Mouse (Mus musculus): ENCODE measurements at regions not wholly inside any gene's neighbourhood (a gene's known extent, or its start where the extent isn't known, plus 50 kb on each side); places are given as distances from the start of the nearest gene placed in this dataset.

DNA sequence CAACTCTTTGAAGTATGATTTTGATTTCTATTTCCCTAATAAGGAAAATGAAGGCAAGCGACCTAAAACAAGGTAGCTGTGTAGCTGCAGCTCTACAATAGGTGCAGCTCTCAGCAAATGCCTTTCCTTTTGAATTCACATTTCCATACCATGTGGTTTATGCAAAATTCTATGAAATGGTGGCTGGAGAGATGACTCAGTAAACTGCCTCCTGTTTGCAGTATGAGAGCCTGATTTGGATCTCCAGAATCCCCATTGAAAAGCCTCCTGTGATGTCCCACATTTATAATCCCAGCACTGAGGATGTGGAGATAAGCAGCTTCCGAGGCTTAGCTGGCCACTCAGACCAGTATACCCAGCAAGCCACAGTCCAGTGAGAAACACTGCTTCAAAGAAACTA is 59.6 kb downstream of the Npy1r start:
- no peaks in the 10 kb centered on the region for H3K9me3 ChIP-seq (ENCODE audit: control insufficient read depth, low read length)
- H3K27me3 ChIP-seq (ENCODE audit: control insufficient read depth, insufficient read depth, low read length): no peaks in the 10 kb centered on the region
- no peak overlapping the region for H3K4me3 ChIP-seq (ENCODE audit: low read depth, low read length)
- DNase-seq (ENCODE audit: low spot score) (no peak), ATAC-seq (ENCODE audit: low FRiP score) (no peak)
- no peaks in the 10 kb centered on the region for H3K36me3 ChIP-seq (ENCODE audit: control insufficient read depth, insufficient read depth, low read length)
- no peak overlapping the region for H3K4me2 ChIP-seq (replicated peaks; ENCODE audit: low read depth, low read length)
- H3K4me1 ChIP-seq (replicated peaks; ENCODE audit: control insufficient read depth, insufficient read depth, low read length): no peaks in the 10 kb centered on the region
- 86% methylated on average over 2 of the region's 2 CpGs for WGBS
- no peak overlapping the region for H3K9ac ChIP-seq (ENCODE audit: low read depth, low read length)
- H3K27ac ChIP-seq (ENCODE audit: low read depth, low read length): no peak overlapping the region

DNA sequence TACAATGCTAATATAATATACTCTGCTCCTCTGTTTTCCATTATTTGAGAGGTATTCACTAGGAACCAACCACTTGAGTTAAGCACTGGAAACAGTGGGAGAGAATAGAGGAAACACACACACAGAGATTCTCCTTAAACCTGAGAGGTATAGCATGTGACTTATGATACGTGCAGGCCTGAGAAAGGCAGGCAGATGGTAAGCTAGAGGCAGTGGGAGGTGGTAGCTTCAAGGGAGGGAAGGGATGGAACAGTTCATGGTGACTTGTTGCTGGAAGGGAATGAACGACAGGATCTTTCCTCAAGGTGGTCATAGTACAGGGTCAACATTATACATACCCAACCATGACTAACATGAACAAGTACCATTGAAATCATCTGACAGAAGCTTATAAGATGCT is 60.8 kb downstream of the Npy1r start:
- H3K4me2 ChIP-seq (replicated peaks; ENCODE audit: low read depth, low read length): no peak overlapping the region
- no peak for ATAC-seq (ENCODE audit: low FRiP score)
- no peak for DNase-seq (ENCODE audit: low spot score)
- no peak overlapping the region for H3K27ac ChIP-seq (ENCODE audit: low read depth, low read length)
- no peaks in the 10 kb centered on the region for H3K4me1 ChIP-seq (replicated peaks; ENCODE audit: control insufficient read depth, insufficient read depth, low read length)
- H3K27me3 ChIP-seq (ENCODE audit: control insufficient read depth, insufficient read depth, low read length): no peaks in the 10 kb centered on the region
- no peaks in the 10 kb centered on the region for H3K9me3 ChIP-seq (ENCODE audit: control insufficient read depth, low read length)
- H3K4me3 ChIP-seq (ENCODE audit: low read depth, low read length): no peak overlapping the region
- 83% methylated on average over 2 of the region's 2 CpGs for WGBS
- no peaks in the 10 kb centered on the region for H3K36me3 ChIP-seq (ENCODE audit: control insufficient read depth, insufficient read depth, low read length)
- no peak overlapping the region for H3K9ac ChIP-seq (ENCODE audit: low read depth, low read length)

DNA sequence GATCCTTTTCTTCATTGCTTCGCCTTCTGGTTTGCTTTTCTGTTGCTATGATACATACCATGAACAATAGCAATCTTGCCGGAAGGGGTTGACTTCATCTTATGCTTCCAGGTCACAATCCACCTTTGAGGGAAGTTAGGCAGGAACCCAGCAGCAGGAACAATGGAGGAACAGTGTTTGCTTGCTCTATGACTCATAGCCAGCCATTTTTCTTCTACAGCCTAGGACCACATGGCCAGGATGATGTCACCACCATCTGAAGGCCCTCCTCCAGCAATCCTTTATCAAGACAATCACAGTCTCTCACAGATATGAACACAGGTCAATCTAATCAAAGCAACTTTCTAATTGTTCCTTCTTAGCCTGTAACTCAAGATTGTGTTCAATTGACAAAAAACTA is 61.5 kb downstream of the Npy1r start:
- 82% methylated on average over 2 of the region's 2 CpGs for WGBS

DNA sequence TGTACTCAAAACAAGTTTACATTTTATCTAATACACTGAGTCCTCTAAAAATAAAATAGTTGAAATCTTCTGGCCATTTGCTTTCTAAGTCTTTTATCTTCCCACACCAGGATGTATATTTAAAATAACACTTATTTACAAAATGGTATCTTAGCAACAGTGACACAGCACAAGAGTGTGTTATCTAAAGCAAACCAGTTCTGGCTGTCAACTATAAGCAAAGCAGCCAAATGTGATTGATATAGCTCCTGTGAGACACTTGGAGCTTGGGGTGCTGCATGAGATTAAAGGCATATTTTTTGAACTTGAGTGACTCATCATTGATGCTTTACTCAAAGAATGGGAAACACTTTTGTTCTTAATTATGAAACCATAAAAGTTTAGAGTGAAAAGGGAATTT is 62.7 kb downstream of the Npy1r start:
- no peak overlapping the region for H3K4me2 ChIP-seq (replicated peaks; ENCODE audit: low read depth, low read length)
- no peak for DNase-seq (ENCODE audit: low spot score)
- ATAC-seq (ENCODE audit: low FRiP score): no peak

More for the DNA sequence above, 61.5 kb downstream of the Npy1r start:
- no peak for DNase-seq (ENCODE audit: low spot score)
- Histone ChIP-seq H3K4me1 (replicated peaks; ENCODE audit: control insufficient read depth, insufficient read depth, low read length) (no peaks in the 10 kb centered on the region), H3K4me2 (replicated peaks; ENCODE audit: low read depth, low read length) (no peak overlapping the region), H3K36me3 (ENCODE audit: control insufficient read depth, insufficient read depth, low read length) (no peaks in the 10 kb centered on the region), H3K4me3 (ENCODE audit: low read depth, low read length) (no peak overlapping the region), H3K9ac (ENCODE audit: low read depth, low read length) (no peak overlapping the region), H3K9me3 (ENCODE audit: control insufficient read depth, low read length) (no peaks in the 10 kb centered on the region), H3K27me3 (ENCODE audit: control insufficient read depth, insufficient read depth, low read length) (no peaks in the 10 kb centered on the region), H3K27ac (ENCODE audit: low read depth, low read length) (no peak overlapping the region)
- ATAC-seq (ENCODE audit: low FRiP score): no peak

DNA sequence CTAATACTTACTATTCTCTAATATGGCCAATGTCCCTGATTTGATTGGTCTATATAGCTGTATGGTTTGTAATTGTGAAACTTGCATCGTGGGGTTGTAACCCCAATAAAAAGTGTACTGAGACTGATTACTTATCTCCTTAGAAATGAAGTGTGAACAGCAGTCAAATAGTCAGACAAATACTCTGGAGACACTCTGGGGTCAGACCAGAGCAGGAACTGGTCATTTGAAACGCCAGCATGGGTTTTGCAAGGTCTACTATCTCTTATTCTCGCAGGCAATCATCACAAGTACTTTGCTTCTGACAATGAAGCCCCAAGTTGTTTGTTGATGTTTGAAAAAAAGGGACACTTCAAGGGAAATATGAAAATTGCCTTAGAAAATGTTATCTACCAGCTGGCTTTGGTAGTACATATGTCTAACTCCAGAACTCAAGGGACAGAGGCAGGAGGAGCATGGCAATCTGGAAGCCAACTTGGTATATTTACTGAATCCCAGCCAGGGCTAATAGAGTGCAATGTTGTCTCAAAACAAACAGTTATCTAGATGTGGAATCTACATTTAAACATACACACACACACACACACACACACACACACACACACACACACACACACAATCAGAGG is 64.1 kb downstream of the Npy1r start:
- no peaks in the 10 kb centered on the region for H3K27me3 ChIP-seq (ENCODE audit: control insufficient read depth, insufficient read depth, low read length)
- DNase-seq (ENCODE audit: low spot score): no peak
- H3K9ac ChIP-seq (ENCODE audit: low read depth, low read length): no peak overlapping the region
- H3K4me2 ChIP-seq (replicated peaks; ENCODE audit: low read depth, low read length): no peak overlapping the region
- H3K9me3 ChIP-seq (ENCODE audit: control insufficient read depth, low read length): no peaks in the 10 kb centered on the region
- no peaks in the 10 kb centered on the region for H3K4me1 ChIP-seq (replicated peaks; ENCODE audit: control insufficient read depth, insufficient read depth, low read length)
- WGBS: 77% methylated on average over 3 of the region's 3 CpGs
- H3K36me3 ChIP-seq (ENCODE audit: control insufficient read depth, insufficient read depth, low read length): no peaks in the 10 kb centered on the region
- no peak overlapping the region for H3K27ac ChIP-seq (ENCODE audit: low read depth, low read length)
- ATAC-seq (ENCODE audit: low FRiP score): no peak
- no peak overlapping the region for H3K4me3 ChIP-seq (ENCODE audit: low read depth, low read length)

More for the DNA sequence above, 62.7 kb downstream of the Npy1r start:
- H3K9ac ChIP-seq (ENCODE audit: low read depth, low read length): no peak overlapping the region
- H3K36me3 ChIP-seq (ENCODE audit: control insufficient read depth, insufficient read depth, low read length): no peaks in the 10 kb centered on the region
- H3K9me3 ChIP-seq (ENCODE audit: control insufficient read depth, low read length): no peaks in the 10 kb centered on the region
- no peak overlapping the region for H3K4me3 ChIP-seq (ENCODE audit: low read depth, low read length)
- no peaks in the 10 kb centered on the region for H3K4me1 ChIP-seq (replicated peaks; ENCODE audit: control insufficient read depth, insufficient read depth, low read length)
- H3K27ac ChIP-seq (ENCODE audit: low read depth, low read length): no peak overlapping the region
- H3K27me3 ChIP-seq (ENCODE audit: control insufficient read depth, insufficient read depth, low read length): no peaks in the 10 kb centered on the region

DNA sequence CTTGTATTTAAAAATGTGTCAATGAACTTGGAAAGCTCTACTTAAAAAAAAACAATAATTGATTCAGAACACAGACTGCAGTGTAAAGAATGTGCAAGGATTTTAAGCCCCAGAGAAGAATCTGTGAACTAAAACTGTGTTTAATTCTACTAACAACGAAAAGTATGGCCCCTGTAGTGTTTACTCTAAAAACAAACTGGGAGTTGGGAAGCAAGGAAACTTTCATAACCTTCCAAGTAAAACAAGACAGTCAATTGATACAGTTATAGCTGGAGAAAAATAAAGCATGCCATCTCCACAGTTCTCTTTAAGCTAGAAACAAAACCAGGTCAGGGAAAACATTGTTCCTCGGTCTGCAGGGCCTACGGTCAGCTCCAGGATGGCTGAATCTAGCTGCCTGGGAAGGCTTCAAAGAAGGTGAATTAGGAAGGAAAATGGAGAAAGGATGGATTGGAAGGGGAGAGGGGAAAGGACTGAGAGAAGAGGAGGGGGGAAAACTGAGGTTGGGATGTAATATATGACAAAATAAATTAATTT is 68.1 kb downstream of the Npy1r start:
- Histone ChIP-seq H3K4me2 (replicated peaks; ENCODE audit: low read depth, low read length) (no peak overlapping the region), H3K27me3 (ENCODE audit: control insufficient read depth, insufficient read depth, low read length) (no peaks in the 10 kb centered on the region), H3K9ac (ENCODE audit: low read depth, low read length) (no peak overlapping the region), H3K27ac (ENCODE audit: low read depth, low read length) (no peak overlapping the region), H3K36me3 (ENCODE audit: control insufficient read depth, insufficient read depth, low read length) (no peaks in the 10 kb centered on the region), H3K4me3 (ENCODE audit: low read depth, low read length) (no peak overlapping the region), H3K4me1 (replicated peaks; ENCODE audit: control insufficient read depth, insufficient read depth, low read length) (no peaks in the 10 kb centered on the region), H3K9me3 (ENCODE audit: control insufficient read depth, low read length) (no peaks in the 10 kb centered on the region)
- ATAC-seq (ENCODE audit: low FRiP score): no peak
- no peak for DNase-seq (ENCODE audit: low spot score)
- 55% methylated on average over 3 of the region's 3 CpGs for WGBS

DNA sequence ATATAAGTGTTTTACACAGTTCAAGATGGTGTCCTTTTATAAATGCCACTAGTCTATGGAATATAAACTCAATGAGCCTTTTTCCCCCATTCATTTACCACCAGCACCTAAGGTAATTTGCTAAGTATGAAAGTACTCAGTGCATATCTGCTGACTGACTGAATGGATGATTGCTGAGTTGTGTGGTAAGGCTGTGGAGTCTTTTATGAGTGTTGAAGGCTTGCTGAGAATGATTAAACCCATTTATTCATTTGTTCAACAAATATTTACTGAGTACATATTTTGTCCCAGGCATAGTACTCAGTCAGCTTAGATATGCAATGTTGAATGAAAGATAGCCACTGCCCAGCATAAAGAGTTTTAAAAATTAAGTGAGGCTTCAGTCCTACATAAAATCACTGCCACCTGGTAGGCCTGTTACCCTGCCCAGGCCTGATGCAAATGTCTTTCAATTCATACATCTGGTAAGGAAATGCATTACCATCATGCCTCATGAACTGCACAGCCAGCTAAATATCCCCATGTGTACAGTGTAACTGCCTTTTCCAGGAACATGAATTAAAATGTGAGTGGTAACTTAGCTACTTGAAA is 71.5 kb downstream of the Npy1r start:
- ATAC-seq (ENCODE audit: low FRiP score) (no peak), DNase-seq (ENCODE audit: low spot score) (no peak)
- Histone ChIP-seq H3K27me3 (ENCODE audit: control insufficient read depth, insufficient read depth, low read length) (no peaks in the 10 kb centered on the region), H3K27ac (ENCODE audit: low read depth, low read length) (no peak overlapping the region), H3K4me1 (replicated peaks; ENCODE audit: control insufficient read depth, insufficient read depth, low read length) (no peaks in the 10 kb centered on the region), H3K4me2 (replicated peaks; ENCODE audit: low read depth, low read length) (no peak overlapping the region), H3K36me3 (ENCODE audit: control insufficient read depth, insufficient read depth, low read length) (no peaks in the 10 kb centered on the region), H3K4me3 (ENCODE audit: low read depth, low read length) (no peak overlapping the region), H3K9me3 (ENCODE audit: control insufficient read depth, low read length) (no peaks in the 10 kb centered on the region), H3K9ac (ENCODE audit: low read depth, low read length) (no peak overlapping the region)

DNA sequence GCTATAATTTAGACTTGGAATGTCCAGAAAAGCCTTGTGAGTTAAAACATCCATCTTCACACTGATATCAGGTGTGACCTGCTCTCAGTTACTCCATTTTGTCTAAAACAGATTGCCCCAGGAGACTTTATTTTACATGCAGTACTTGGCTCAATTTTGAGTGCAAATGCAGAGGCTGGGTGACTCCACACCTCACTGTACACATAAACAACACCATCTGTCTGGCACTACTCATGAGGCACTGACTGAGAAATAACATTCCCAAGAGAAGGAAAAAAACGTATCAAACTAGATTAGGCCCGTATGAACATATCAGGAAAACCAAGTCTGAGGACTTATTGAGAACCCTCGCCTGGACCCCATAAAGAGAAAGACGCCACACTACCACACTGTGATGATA is 74.1 kb downstream of the Npy1r start:
- Histone ChIP-seq H3K4me2 (replicated peaks; ENCODE audit: low read depth, low read length) (no peak overlapping the region), H3K9me3 (ENCODE audit: control insufficient read depth, low read length) (no peaks in the 10 kb centered on the region), H3K4me3 (ENCODE audit: low read depth, low read length) (no peak overlapping the region), H3K27ac (ENCODE audit: low read depth, low read length) (no peak overlapping the region), H3K4me1 (replicated peaks; ENCODE audit: control insufficient read depth, insufficient read depth, low read length) (no peaks in the 10 kb centered on the region), H3K9ac (ENCODE audit: low read depth, low read length) (no peak overlapping the region), H3K27me3 (ENCODE audit: control insufficient read depth, insufficient read depth, low read length) (no peaks in the 10 kb centered on the region), H3K36me3 (ENCODE audit: control insufficient read depth, insufficient read depth, low read length) (no peaks in the 10 kb centered on the region)
- WGBS: 88% methylated on average over 4 of the region's 4 CpGs
- no peak for ATAC-seq (ENCODE audit: low FRiP score)
- no peak for DNase-seq (ENCODE audit: low spot score)

DNA sequence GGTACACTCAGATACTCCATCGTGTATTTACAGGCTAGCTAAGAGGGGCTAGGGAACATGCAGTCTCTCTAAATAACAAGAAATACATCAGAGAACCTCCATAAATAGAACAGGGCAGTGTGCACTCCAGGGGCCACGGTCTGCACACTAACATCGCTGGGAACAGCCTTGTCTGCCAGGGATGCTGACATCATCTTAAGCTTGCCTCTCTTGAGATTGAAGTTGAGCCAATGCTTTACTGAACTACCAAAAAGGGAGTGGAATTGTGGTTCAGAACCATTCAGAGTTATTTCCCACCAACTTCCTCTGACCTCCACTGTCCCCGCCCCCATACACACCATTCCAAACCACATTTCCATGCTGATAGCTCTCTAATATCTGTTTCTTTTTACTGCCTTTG is 75.7 kb downstream of the Npy1r start:
- 82% methylated on average over 4 of the region's 4 CpGs for WGBS
- H3K27ac ChIP-seq (ENCODE audit: low read depth, low read length): no peak overlapping the region

More for the DNA sequence above, 75.7 kb downstream of the Npy1r start:
- DNase-seq (ENCODE audit: low spot score) (no peak), ATAC-seq (ENCODE audit: low FRiP score) (no peak)
- H3K4me2 ChIP-seq (replicated peaks; ENCODE audit: low read depth, low read length): no peak overlapping the region
- H3K4me3 ChIP-seq (ENCODE audit: low read depth, low read length): no peak overlapping the region
- no peaks in the 10 kb centered on the region for H3K9me3 ChIP-seq (ENCODE audit: control insufficient read depth, low read length)
- no peak overlapping the region for H3K9ac ChIP-seq (ENCODE audit: low read depth, low read length)
- H3K36me3 ChIP-seq (ENCODE audit: control insufficient read depth, insufficient read depth, low read length): no peaks in the 10 kb centered on the region
- H3K27me3 ChIP-seq (ENCODE audit: control insufficient read depth, insufficient read depth, low read length): no peaks in the 10 kb centered on the region
- no peaks in the 10 kb centered on the region for H3K4me1 ChIP-seq (replicated peaks; ENCODE audit: control insufficient read depth, insufficient read depth, low read length)
